Mouse (Mus musculus): ENCODE results near the gene Ttbk2. TPM values are rescaled to one million over a fixed set of nuclear protein-coding genes. Genes with fewer than 3 reads are reported as not detected.

Gene Ttbk2
- polyA plus RNA-seq (2012; ENCODE audit: low replicate concordance), result 2.7 and 3.0 TPM in 2 replicates

GRCm38 (mm10) chr2:120850424-120851082 lies at the start of gene Ttbk2:
Gene Ttbk2, minus strand, starts transcription at chr2:120850604.

GRCm38 (mm10) chr2:120849449-120850423 lies 668 bp downstream of the Ttbk2 start, which contains the start of gene Cdan1:
Gene Cdan1, minus strand, starts transcription at chr2:120850128.

Other genes with a start within 250 kb of the Ttbk2 start
- 0.11 and 0.87 TPM in 2 replicates for gene Haus2, start 241.2 kb downstream of the Ttbk2 start, polyA plus RNA-seq (2012; ENCODE audit: low replicate concordance)
- gene Lrrc57, start 241.1 kb downstream of the Ttbk2 start, polyA plus RNA-seq (2012; ENCODE audit: low replicate concordance), result 0.17 and 3.4 TPM in 2 replicates
- gene Stard9, start 221.5 kb downstream of the Ttbk2 start, polyA plus RNA-seq (2012; ENCODE audit: low replicate concordance), result 0.22 and 0.37 TPM in 2 replicates
- gene Cdan1, start 476 bp downstream of the Ttbk2 start, polyA plus RNA-seq (2012; ENCODE audit: low replicate concordance), result 154 and 165 TPM in 2 replicates
- gene Ubr1, start 120.1 kb upstream of the Ttbk2 start, polyA plus RNA-seq (2012; ENCODE audit: low replicate concordance), result 4.0 and 39.1 TPM in 2 replicates
- 3.5 and 5.2 TPM in 2 replicates for gene Tmem62, start 126.4 kb upstream of the Ttbk2 start, polyA plus RNA-seq (2012; ENCODE audit: low replicate concordance)
- gene Ccndbp1, start 157.8 kb upstream of the Ttbk2 start, polyA plus RNA-seq (2012; ENCODE audit: low replicate concordance), result 4.8 and 9.9 TPM in 2 replicates
- 27.4 and 43.0 TPM in 2 replicates for gene Epb42, start 186.5 kb upstream of the Ttbk2 start, polyA plus RNA-seq (2012; ENCODE audit: low replicate concordance)
- gene Tgm5, start 235.2 kb upstream of the Ttbk2 start, polyA plus RNA-seq (2012; ENCODE audit: low replicate concordance), result not detected in 2 replicates